Mouse (Mus musculus) myocyte (in vitro differentiated cells): ENCODE data around the gene Tnnc1. TPM values are rescaled to one million over a fixed set of nuclear protein-coding genes. Genes with fewer than 3 reads are reported as not detected.

Experiments
- H3K27me3 ChIP-seq: one replicate; pipeline ENCODE4 v1.6.1; 2011; ENCODE audit not compliant: control insufficient read depth, insufficient read depth, insufficient read length
- H3K36me3 ChIP-seq: one replicate; pipeline ENCODE4 v1.6.1; 2011; ENCODE audit not compliant: control insufficient read depth, insufficient read depth
- H3K4me2 ChIP-seq: one replicate; pipeline ENCODE4 v1.6.1; 2011; ENCODE audit warnings: low read depth, control low read depth
- H3K4me3 ChIP-seq: one replicate; pipeline ENCODE4 v1.5.1; 2011; ENCODE audit warnings: mild to moderate bottlenecking, control low read depth, moderate library complexity
- H3K79me2 ChIP-seq: one replicate; pipeline ENCODE4 v1.6.1; 2011; ENCODE audit not compliant: control insufficient read depth, insufficient read depth
- H3ac ChIP-seq: one replicate; pipeline ENCODE4 v1.6.1; 2011; ENCODE audit not compliant: control insufficient read depth, insufficient read length
- CEBPB ChIP-seq: IDR thresholded peaks from 2 replicates; pipeline ENCODE4 v1.6.1; 2011; ENCODE audit warnings: mild to moderate bottlenecking, moderate library complexity; ENCODE audit not compliant: poor library complexity, insufficient read depth, severe bottlenecking
- E2F4 ChIP-seq: IDR thresholded peaks from one replicate; pipeline ENCODE4 v1.6.1; 2011; ENCODE audit warnings: mild to moderate bottlenecking, control low read depth, moderate library complexity; ENCODE audit not compliant: insufficient read depth
- MAX ChIP-seq: IDR thresholded peaks from one replicate; pipeline ENCODE4 v1.6.1; 2011; ENCODE audit warnings: low read depth, mild to moderate bottlenecking, control low read depth
- MYOD1 ChIP-seq, 3 experiments: IDR thresholded peaks; one replicate each; pipeline ENCODE4 v1.6.1; 2011; ENCODE audit warnings: control low read depth in 2 of 3, low read depth in 2 of 3, mild to moderate bottlenecking in 2 of 3, moderate library complexity in 1 of 3; ENCODE audit not compliant: insufficient read length in 2 of 3, control insufficient read depth in 1 of 3
- MYOG ChIP-seq, 3 experiments: IDR thresholded peaks; one replicate each; pipeline ENCODE4 v1.6.1; 2011; ENCODE audit warnings: control low read depth in 2 of 3, low read depth in 2 of 3, mild to moderate bottlenecking in 2 of 3; ENCODE audit not compliant: insufficient read length in 2 of 3, control insufficient read depth in 1 of 3, insufficient read depth in 1 of 3
- POLR2A ChIP-seq: IDR thresholded peaks from one replicate; pipeline ENCODE4 v1.6.1; 2011; ENCODE audit warnings: low read depth, mild to moderate bottlenecking, control low read depth, moderate library complexity; ENCODE audit not compliant: insufficient read length
- POLR2AphosphoS2 ChIP-seq: IDR thresholded peaks from one replicate; pipeline ENCODE4 v1.6.1; 2011; ENCODE audit warnings: low read depth, control low read depth; ENCODE audit not compliant: insufficient read length
- REST ChIP-seq: IDR thresholded peaks from one replicate; pipeline ENCODE4 v1.6.1; 2011; ENCODE audit warnings: mild to moderate bottlenecking, control low read depth, moderate library complexity; ENCODE audit not compliant: insufficient read depth, insufficient read length
- SRF ChIP-seq: IDR thresholded peaks from one replicate; pipeline ENCODE4 v1.6.1; 2011; ENCODE audit warnings: low read depth; ENCODE audit not compliant: control insufficient read depth, insufficient read length
- TCF12 ChIP-seq: IDR thresholded peaks from one replicate; pipeline ENCODE4 v1.6.1; 2011; ENCODE audit warnings: mild to moderate bottlenecking, control low read depth; ENCODE audit not compliant: poor library complexity, insufficient read depth, severe bottlenecking
- TCF3 ChIP-seq: IDR thresholded peaks from one replicate; pipeline ENCODE4 v1.6.1; 2011; ENCODE audit warnings: low read depth, control low read depth; ENCODE audit not compliant: insufficient read length
- USF1 ChIP-seq: IDR thresholded peaks from one replicate; pipeline ENCODE4 v1.6.1; 2011; ENCODE audit warnings: low read depth, mild to moderate bottlenecking, control low read depth, moderate library complexity
- polyA plus RNA-seq: library from polyadenylated mRNA; unstranded; fragments of >200 nt; fragmentation: generic; extraction: Trizol; gene quantifications from one replicate; pipeline ENCODE4 v1.2.1, GENCODE M21; 2012; ENCODE audit warnings: missing spikeins

Gene Tnnc1
- polyA plus RNA-seq, 1 experiment = 7,028 TPM

DNA sequence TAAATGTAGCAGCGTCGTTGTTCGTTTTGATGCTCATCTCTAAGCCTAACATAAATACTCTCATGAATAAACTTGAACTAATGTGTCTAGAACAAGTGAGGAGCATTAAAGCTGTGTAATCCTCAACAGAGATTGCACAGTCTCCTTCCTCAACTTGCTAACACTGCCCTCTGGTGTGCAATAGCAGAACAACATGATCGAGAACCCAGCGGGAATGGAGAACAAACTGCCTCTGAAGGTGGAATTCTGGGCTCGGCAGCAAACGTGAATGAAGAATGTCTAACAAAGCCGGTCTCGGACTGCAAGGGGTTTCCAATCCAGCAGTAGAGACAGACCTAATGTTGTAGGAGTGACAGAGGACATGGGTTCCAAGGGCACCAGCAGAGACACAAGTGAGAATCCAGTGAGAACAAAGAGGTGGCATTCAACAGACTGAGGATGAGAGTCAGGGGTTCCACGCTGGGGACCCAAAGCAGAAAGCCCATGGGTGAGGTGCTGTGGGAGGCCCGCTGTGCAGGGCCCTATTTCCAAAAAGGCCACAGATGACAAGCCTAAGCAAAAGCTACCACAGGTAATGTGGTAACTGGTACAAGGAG lies 26.0 kb downstream of the Tnnc1 start:
- Histone ChIP-seq H3K79me2 (no peaks in the 10 kb centered on the region), H3K36me3 (no peaks in the 10 kb centered on the region), H3K27me3 (peaks cover under 1% of the 10 kb centered on the region), H3K4me3 (no peak overlapping the region), H3K4me2 (peak overlapping the region; percentile 70), H3ac (no peak overlapping the region)
- TF ChIP-seq CEBPB (0 out of 2 replicates have a peak, but pooled peaks have one; percentile 25), TCF3 (no peak)

DNA sequence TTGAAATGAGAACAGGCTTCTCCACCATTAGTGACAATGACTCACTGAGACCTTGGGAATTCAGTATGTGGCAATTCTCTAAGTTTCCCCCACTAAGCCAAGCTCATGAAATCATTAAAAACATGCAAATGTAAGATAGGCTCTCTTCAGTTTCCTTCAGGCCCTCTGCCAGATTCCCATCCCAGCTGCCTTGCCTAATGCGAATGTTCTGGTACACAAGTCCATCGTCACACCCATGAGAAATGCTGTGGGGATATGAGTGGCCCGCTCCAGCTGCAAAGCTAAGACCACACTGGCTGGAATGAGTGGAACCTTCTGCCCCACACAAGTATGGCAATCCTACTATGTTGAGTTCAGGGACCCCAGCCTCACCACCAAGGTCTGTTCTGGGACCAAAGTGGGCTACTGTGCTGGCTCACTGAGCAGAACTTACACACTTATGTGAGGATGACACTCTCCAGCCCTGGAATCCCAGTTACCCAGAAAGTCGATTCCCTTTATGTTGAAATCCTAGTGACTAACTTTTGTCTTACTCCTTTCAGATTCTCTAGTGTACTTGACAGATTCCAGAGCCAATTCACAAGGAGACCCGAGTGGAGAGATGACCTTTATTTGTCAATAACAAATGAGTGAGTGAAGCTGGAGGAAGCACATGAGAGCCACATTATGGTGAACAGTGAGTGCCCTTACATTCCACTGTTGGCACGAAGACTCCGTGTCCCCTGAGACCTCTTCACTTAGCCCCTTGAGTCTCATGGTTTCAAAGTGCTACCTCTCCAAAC lies 29.2 kb downstream of the Tnnc1 start:
- TF ChIP-seq MYOD1 (IDR thresholded peaks at IDR 0.05; ENCODE audit: control insufficient read depth in 1 of 3, insufficient read length in 2 of 3, low read depth in 2 of 3) (no peak), E2F4 (no peak), MAX (no peak), TCF12 (no peak)
- Histone ChIP-seq H3K79me2 (no peaks in the 10 kb centered on the region), H3K4me2 (no peak overlapping the region), H3ac (no peak overlapping the region), H3K36me3 (no peaks in the 10 kb centered on the region), H3K27me3 (no peaks in the 10 kb centered on the region), H3K4me3 (no peak overlapping the region)

DNA sequence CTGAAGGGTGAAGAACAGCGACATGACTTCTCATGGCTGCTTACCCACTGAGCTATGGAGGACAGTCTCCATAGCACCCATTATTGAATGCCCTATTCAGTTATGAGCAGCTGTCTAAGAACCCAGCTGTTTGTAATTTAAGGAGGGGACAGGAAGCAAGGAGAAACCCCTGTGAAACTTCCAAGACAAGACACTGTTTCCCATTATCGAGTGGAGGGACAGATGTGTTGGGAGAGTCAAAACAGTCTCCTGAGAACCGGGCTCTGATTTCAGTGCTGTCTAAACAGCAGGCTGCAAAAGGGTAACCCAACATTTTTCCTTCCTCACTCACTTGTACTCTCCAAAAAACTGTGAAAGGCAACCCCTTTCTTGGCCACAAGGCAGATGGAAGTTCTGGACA lies 32.4 kb downstream of the Tnnc1 start:
- Histone ChIP-seq H3K4me2 (peak overlapping the region; percentile 27), H3K79me2 (no peaks in the 10 kb centered on the region), H3K27me3 (no peaks in the 10 kb centered on the region), H3K36me3 (no peaks in the 10 kb centered on the region), H3ac (no peak overlapping the region), H3K4me3 (no peak overlapping the region)
- TF ChIP-seq SRF (no peak), E2F4 (no peak), CEBPB (no peak), MYOG (IDR thresholded peaks at IDR 0.05; ENCODE audit: control insufficient read depth in 1 of 3, insufficient read depth in 1 of 3, insufficient read length in 2 of 3, low read depth in 2 of 3) (no peak), TCF3 (no peak), MAX (no peak), MYOD1 (IDR thresholded peaks at IDR 0.05; ENCODE audit: control insufficient read depth in 1 of 3, insufficient read length in 2 of 3, low read depth in 2 of 3) (no peak), TCF12 (no peak), USF1 (no peak), POLR2A (no peak), REST (no peak), POLR2AphosphoS2 (no peak)

DNA sequence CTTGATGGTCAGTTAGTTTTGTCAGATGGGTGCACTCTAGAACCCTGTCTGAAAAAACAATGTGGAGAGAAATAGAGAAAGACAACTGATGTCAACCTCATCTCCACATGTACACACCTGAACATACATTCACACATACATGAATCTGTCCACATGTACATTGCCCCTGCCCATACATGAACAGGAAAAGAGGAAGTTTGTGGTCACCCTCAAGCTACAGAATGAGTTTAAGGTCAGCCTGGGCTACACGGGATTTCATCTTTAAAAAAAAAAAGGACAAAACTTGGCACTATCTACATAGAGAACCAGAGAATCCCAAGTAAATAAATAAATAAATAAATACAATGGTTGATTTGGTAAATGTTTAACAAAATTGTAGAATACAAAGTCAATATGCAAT lies 36.7 kb downstream of the Tnnc1 start:
- Histone ChIP-seq H3K36me3 (no peaks in the 10 kb centered on the region), H3K27me3 (no peaks in the 10 kb centered on the region), H3K4me2 (no peak overlapping the region), H3ac (no peak overlapping the region), H3K79me2 (no peaks in the 10 kb centered on the region), H3K4me3 (no peak overlapping the region)
- no peak for TF ChIP-seq TCF3
- TF ChIP-seq MAX = no peak
- no peak for TF ChIP-seq MYOG (IDR thresholded peaks at IDR 0.05; ENCODE audit: control insufficient read depth in 1 of 3, insufficient read depth in 1 of 3, insufficient read length in 2 of 3, low read depth in 2 of 3)
- TF ChIP-seq TCF12 = no peak
- TF ChIP-seq SRF = no peak
- no peak for TF ChIP-seq POLR2AphosphoS2
- TF ChIP-seq USF1 = no peak
- no peak for TF ChIP-seq POLR2A
- no peak for TF ChIP-seq REST
- TF ChIP-seq MYOD1 (IDR thresholded peaks at IDR 0.05; ENCODE audit: control insufficient read depth in 1 of 3, insufficient read length in 2 of 3, low read depth in 2 of 3) = no peak
- no peak for TF ChIP-seq E2F4
- TF ChIP-seq CEBPB = no peak

DNA sequence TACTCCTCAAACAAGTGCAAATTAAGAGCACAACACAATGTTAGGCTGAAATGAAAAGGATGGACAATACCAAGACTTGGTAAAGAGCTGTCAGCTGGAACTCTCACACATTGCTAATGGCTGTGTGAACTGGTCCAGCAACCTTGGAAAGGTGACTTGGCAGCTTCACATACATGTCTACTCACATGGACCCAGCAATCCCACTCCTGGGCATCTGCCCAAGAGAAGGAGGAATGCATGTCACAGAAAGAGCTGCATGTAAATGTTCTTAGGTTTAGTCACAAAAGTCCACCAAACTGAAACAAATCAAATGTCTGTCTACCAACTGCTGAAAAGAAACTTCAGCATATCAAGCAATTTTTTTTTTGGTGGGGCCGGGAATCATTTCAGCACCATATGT lies 37.8 kb downstream of the Tnnc1 start:
- Histone ChIP-seq H3K27me3 (no peaks in the 10 kb centered on the region), H3ac (no peak overlapping the region), H3K4me3 (no peak overlapping the region), H3K79me2 (no peaks in the 10 kb centered on the region), H3K4me2 (no peak overlapping the region), H3K36me3 (no peaks in the 10 kb centered on the region)
- no peak for TF ChIP-seq MYOG (IDR thresholded peaks at IDR 0.05; ENCODE audit: control insufficient read depth in 1 of 3, insufficient read depth in 1 of 3, insufficient read length in 2 of 3, low read depth in 2 of 3)
- no peak for TF ChIP-seq TCF12
- TF ChIP-seq MYOD1 (IDR thresholded peaks at IDR 0.05; ENCODE audit: control insufficient read depth in 1 of 3, insufficient read length in 2 of 3, low read depth in 2 of 3) = no peak
- no peak for TF ChIP-seq TCF3
- TF ChIP-seq REST = no peak
- no peak for TF ChIP-seq E2F4
- TF ChIP-seq CEBPB = no peak
- TF ChIP-seq MAX = no peak
